Mouse (Mus musculus) CH12.LX (cell line): ENCODE measurements at regions not wholly inside any gene's neighbourhood (a gene's known extent, or its start where the extent isn't known, plus 50 kb on each side); places are given as distances from the start of the nearest gene placed in this dataset.

Experiments
- DNase-seq: peaks from one replicate; pipeline ENCODE4 v3.0.0-alpha.2; 2013; ENCODE audit errors: extremely low read depth
- H3K27ac ChIP-seq: 2 replicates; pipeline ENCODE4 v1.5.1; 2012; ENCODE audit warnings: low read depth, mild to moderate bottlenecking, control low read depth, moderate library complexity; ENCODE audit not compliant: insufficient read depth
- H3K27me3 ChIP-seq: replicated peaks from 2 replicates; pipeline ENCODE3; 2012; ENCODE audit warnings: inconsistent platforms
- H3K36me3 ChIP-seq, 2 experiments: replicated peaks in 1 of 2; 2 replicates each; pipeline versions ENCODE3 to v1.6.1; 2012; ENCODE audit warnings: inconsistent platforms in 1 of 2, low read length in 1 of 2, mild to moderate bottlenecking in 1 of 2, mixed read lengths in 1 of 2, moderate library complexity in 1 of 2; ENCODE audit not compliant: control insufficient read depth in 1 of 2, insufficient read depth in 1 of 2
- H3K4me1 ChIP-seq, 2 experiments: 2 replicates each; pipeline ENCODE4 v1.6.1; 2012; ENCODE audit warnings: inconsistent platforms in 1 of 2, moderate library complexity in 1 of 2; ENCODE audit not compliant: insufficient read depth in 2 of 2, control insufficient read depth in 1 of 2
- H3K4me2 ChIP-seq: 2 replicates; pipeline ENCODE4 v1.6.1; 2012; ENCODE audit warnings: low read depth, mild to moderate bottlenecking, control low read depth; ENCODE audit not compliant: poor library complexity, insufficient read depth, severe bottlenecking
- H3K4me3 ChIP-seq, 3 experiments: fragments of 150-350 bp in 1 of 3; sonication (generic) in 1 of 3; replicated peaks in 1 of 3; 2 replicates each; pipeline versions ENCODE3 to v1.5.1; 2011 to 2012; ENCODE audit warnings: low read depth in 2 of 3, low read length in 2 of 3, mild to moderate bottlenecking in 2 of 3, moderate library complexity in 2 of 3, control low read depth in 1 of 3, improper control_type of control experiment in 1 of 3, inconsistent platforms in 1 of 3, mixed read lengths in 1 of 3; ENCODE audit not compliant: poor library complexity in 1 of 3
- H3K79me2 ChIP-seq: replicated peaks from 2 replicates; pipeline ENCODE4 v1.6.1; 2012; ENCODE audit warnings: mild to moderate bottlenecking, moderate library complexity; ENCODE audit not compliant: control insufficient read depth, poor library complexity, insufficient read depth, severe bottlenecking; ENCODE audit errors: extremely low read depth
- H3K9ac ChIP-seq: 2 replicates; pipeline ENCODE4 v1.6.1; 2012; ENCODE audit warnings: low read depth, mild to moderate bottlenecking, control low read depth, moderate library complexity; ENCODE audit not compliant: insufficient read depth
- H3K9me3 ChIP-seq: replicated peaks from 2 replicates; pipeline ENCODE3; 2012; ENCODE audit warnings: low read length, inconsistent platforms, mixed read lengths
- BHLHE40 ChIP-seq: IDR thresholded peaks from 2 replicates; pipeline ENCODE4 v1.6.1; 2011; ENCODE audit warnings: mild to moderate bottlenecking, low read depth, low read length, improper control_type of control experiment
- CHD2 ChIP-seq: IDR thresholded peaks from 2 replicates; pipeline ENCODE4 v1.6.1; 2011; ENCODE audit warnings: low read length, improper control_type of control experiment
- E2F4 ChIP-seq: IDR thresholded peaks from 2 replicates; pipeline ENCODE4 v1.6.1; 2011; ENCODE audit warnings: low read depth, low read length, improper control_type of control experiment; ENCODE audit not compliant: insufficient replicate concordance
- ELF1 ChIP-seq: IDR thresholded peaks from 2 replicates; pipeline ENCODE4 v1.6.1; 2014; ENCODE audit warnings: low read depth, mild to moderate bottlenecking, inconsistent platforms, low read length, improper control_type of control experiment
- GABPA ChIP-seq: IDR thresholded peaks from 2 replicates; pipeline ENCODE4 v1.6.1; 2012; ENCODE audit warnings: low read depth, low read length, improper control_type of control experiment, inconsistent platforms; ENCODE audit not compliant: insufficient replicate concordance
- IRF4 ChIP-seq: IDR thresholded peaks from 2 replicates; pipeline ENCODE4 v1.6.1; 2014; ENCODE audit warnings: low read depth, mild to moderate bottlenecking, inconsistent platforms, low read length, improper control_type of control experiment
- JUN ChIP-seq: IDR thresholded peaks from 2 replicates; pipeline ENCODE4 v1.6.1; 2011; ENCODE audit warnings: low read depth, mild to moderate bottlenecking, low read length, improper control_type of control experiment, moderate library complexity; ENCODE audit not compliant: insufficient read depth
- JUND ChIP-seq: conservative IDR thresholded peaks from 2 replicates; pipeline ENCODE4 v1.6.1; 2011; ENCODE audit warnings: low read depth, low read length, improper control_type of control experiment
- MAZ ChIP-seq: IDR thresholded peaks from 2 replicates; pipeline ENCODE4 v1.6.1; 2012; ENCODE audit warnings: low read depth, mild to moderate bottlenecking, inconsistent platforms, low read length, improper control_type of control experiment, moderate library complexity
- MEF2A ChIP-seq: IDR thresholded peaks from 2 replicates; pipeline ENCODE4 v1.6.1; 2014; ENCODE audit warnings: low read depth, mild to moderate bottlenecking, inconsistent platforms, low read length, improper control_type of control experiment, borderline replicate concordance
- NRF1 ChIP-seq: IDR thresholded peaks from 2 replicates; pipeline ENCODE4 v1.6.1; 2014; ENCODE audit warnings: low read depth, mild to moderate bottlenecking, inconsistent platforms, low read length, improper control_type of control experiment, moderate library complexity
- POLR2A ChIP-seq: IDR thresholded peaks from 2 replicates; pipeline ENCODE4 v1.6.1; 2011; ENCODE audit warnings: low read depth, mild to moderate bottlenecking, improper control_type of control experiment, low read length
- RAD21 ChIP-seq: IDR thresholded peaks from 2 replicates; pipeline ENCODE4 v1.6.1; 2011; ENCODE audit warnings: low read depth, mild to moderate bottlenecking, low read length, improper control_type of control experiment, moderate library complexity
- SIN3A ChIP-seq: IDR thresholded peaks from 2 replicates; pipeline ENCODE4 v1.6.1; 2012; ENCODE audit warnings: low read length, improper control_type of control experiment, inconsistent platforms
- USF2 ChIP-seq: conservative IDR thresholded peaks from 2 replicates; pipeline ENCODE4 v1.6.1; 2011; ENCODE audit warnings: low read depth, low read length, improper control_type of control experiment
- dilution Hi-C: fragments of 300-500 bp; cut with MboI; formaldehyde crosslinking; loops from 2 replicates; pipeline ENCODE4 v1.14.3; 2020; ENCODE audit warnings: low sequenced_read_pairs; ENCODE audit not compliant: extremely low pct_unique_long_range_greater_than_20kb, extremely low pct_ligation_motif_present
- in situ Hi-C: fragments of 300-500 bp; cut with MboI; formaldehyde crosslinking; loops from 3 replicates; pipeline ENCODE4 v1.14.3; 2019; ENCODE audit warnings: low sequenced_read_pairs, low pct_ligation_motif_present, low pct_unique_long_range_greater_than_20kb, mixed read lengths

GRCm38 (mm10) chr9:23050751-23051150, 172.1 kb upstream of the Bmper start:
- Histone ChIP-seq H3K4me3 (no peak overlapping the region), H3K36me3 (no peaks in the 10 kb centered on the region), H3K4me2 (no peak overlapping the region), H3K27me3 (no peaks in the 10 kb centered on the region), H3K79me2 (no peaks in the 10 kb centered on the region), H3K4me1 (no peaks in the 10 kb centered on the region), H3K9me3 (no peaks in the 10 kb centered on the region), H3K27ac (no peak overlapping the region), H3K9ac (no peak overlapping the region)
- DNase-seq = no peak
- in situ Hi-C loops = no loop called here
- TF ChIP-seq JUND (no peak), CHD2 (no peak), MEF2A (no peak), NRF1 (no peak), USF2 (no peak), GABPA (no peak), E2F4 (no peak), BHLHE40 (no peak), IRF4 (no peak)
- dilution Hi-C loops = no loop called here

GRCm38 (mm10) chr9:23059526-23059925, 163.3 kb upstream of the Bmper start:
- no peaks in the 10 kb centered on the region for H3K9me3 ChIP-seq
- no peaks in the 10 kb centered on the region for H3K27me3 ChIP-seq
- no peak overlapping the region for H3K4me3 ChIP-seq
- H3K9ac ChIP-seq = no peak overlapping the region
- DNase-seq = no peak
- TF ChIP-seq RAD21 (no peak), MAZ (no peak), USF2 (no peak), ELF1 (no peak)
- no peak overlapping the region for H3K27ac ChIP-seq
- dilution Hi-C loops (no loop called here), in situ Hi-C loops (no loop called here)
- no peak overlapping the region for H3K4me2 ChIP-seq
- peaks cover 3 to 5% of the 10 kb centered on the region in 2 experiments; a peak in 3 of 4 replicates for H3K4me1 ChIP-seq
- H3K79me2 ChIP-seq = no peaks in the 10 kb centered on the region
- H3K36me3 ChIP-seq = no peaks in the 10 kb centered on the region

- Histone ChIP-seq H3K36me3 (no peaks in the 10 kb centered on the region), H3K27ac (no peak overlapping the region), H3K9me3 (no peaks in the 10 kb centered on the region), H3K9ac (no peak overlapping the region), H3K27me3 (no peaks in the 10 kb centered on the region), H3K4me1 (peaks cover 3 to 5% of the 10 kb centered on the region in 2 experiments; a peak in 3 of 4 replicates), H3K4me3 (no peak overlapping the region), H3K4me2 (peak overlapping the region; percentile 60; the same call in 1 of the 2 replicates), H3K79me2 (no peaks in the 10 kb centered on the region)
- no peak for DNase-seq
- dilution Hi-C loops (no loop called here), in situ Hi-C loops (no loop called here)
- TF ChIP-seq POLR2A (no peak), JUN (no peak), SIN3A (no peak), MEF2A (no peak)
These were observed 162.3 kb upstream of the Bmper start for GRCm38 (mm10) chr9:23060526-23060925.
